In the genomic region with DNA sequence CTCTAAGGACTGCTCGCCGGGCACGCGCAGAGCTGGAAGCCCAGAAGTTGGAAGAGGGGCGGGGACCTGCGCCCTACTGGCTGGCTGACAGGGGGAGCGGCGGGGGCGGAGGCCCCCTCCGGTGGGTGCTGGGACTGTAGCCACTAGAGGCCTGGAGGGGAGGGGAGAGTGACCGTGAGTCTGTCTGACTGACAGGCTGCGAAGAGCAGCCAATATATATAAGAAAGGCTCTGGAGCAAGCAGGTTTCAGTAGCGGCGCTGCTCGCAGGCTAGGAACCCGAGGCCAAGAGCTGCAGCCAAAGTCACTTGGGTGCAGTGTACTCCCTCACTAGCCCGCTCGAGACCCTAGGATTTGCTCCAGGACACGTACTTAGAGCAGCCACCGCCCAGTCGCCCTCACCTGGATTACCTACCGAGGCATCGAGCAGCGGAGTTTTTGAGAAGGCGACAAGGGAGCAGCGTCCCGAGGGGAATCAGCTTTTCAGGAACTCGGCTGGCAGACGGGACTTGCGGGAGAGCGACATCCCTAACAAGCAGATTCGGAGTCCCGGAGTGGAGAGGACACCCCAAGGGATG, we compare ENCODE assay signal across 8 mouse cellular contexts. TPM values are rescaled to one million over a fixed set of nuclear protein-coding genes. Genes with fewer than 3 reads are reported as not detected.
DNase-seq lines count a peak whose midpoint lies in the region; ATAC-seq and TF ChIP-seq lines count a peak whose summit lies in the region.

A gene (plus strand): TSS at position 217 of the 576 bp plus-strand sequence.

- H3K4me1 ChIP-seq in thymus, adult 2 months (replicated peaks; ENCODE audit: control insufficient read depth, insufficient read depth, low read length) = peaks cover 34% of the 10 kb centered on the region
- H3K4me1 ChIP-seq in heart, embryonic 13.5 days = peaks cover 79% of the 10 kb centered on the region
- H3K4me1 ChIP-seq in kidney, embryonic 15.5 days = peaks cover 77% of the 10 kb centered on the region
- peaks cover 61% of the 10 kb centered on the region for H3K4me1 ChIP-seq in stomach, embryonic 15.5 days

- H3K9me3 ChIP-seq in heart, embryonic 13.5 days = no peaks in the 10 kb centered on the region
- H3K9me3 ChIP-seq in kidney, embryonic 15.5 days (replicated peaks) = no peaks in the 10 kb centered on the region
- H3K9me3 ChIP-seq in stomach, embryonic 15.5 days = no peaks in the 10 kb centered on the region

- peaks cover 19% of the 10 kb centered on the region; the same call in 1 of the 2 replicates for H3K27me3 ChIP-seq in thymus, adult 2 months (ENCODE audit: control insufficient read depth, insufficient read depth, low read length)
- H3K27me3 ChIP-seq in heart, embryonic 13.5 days (replicated peaks) = peaks cover 99% of the 10 kb centered on the region
- peaks cover 96% of the 10 kb centered on the region for H3K27me3 ChIP-seq in kidney, embryonic 15.5 days
- H3K27me3 ChIP-seq in stomach, embryonic 15.5 days (replicated peaks) = peaks cover 76% of the 10 kb centered on the region

- H3K4me3 ChIP-seq in thymus, adult 2 months (ENCODE audit: control insufficient read depth, insufficient read depth, low read length) = peak within 1 kb of the TSS; percentile 19
- H3K4me3 ChIP-seq in heart, embryonic 13.5 days = peak within 1 kb of the TSS; percentile 70
- H3K4me3 ChIP-seq in kidney, embryonic 15.5 days (replicated peaks) = peak within 1 kb of the TSS; percentile 52
- peak within 1 kb of the TSS; percentile 52 for H3K4me3 ChIP-seq in stomach, embryonic 15.5 days (replicated peaks)

- no peak for TF ChIP-seq CTCF in thymus, adult 2 months (IDR thresholded peaks at IDR 0.05; ENCODE audit: borderline replicate concordance, control insufficient read depth, extremely low read depth, insufficient read depth, low read length, poor library complexity)

- ATAC-seq in heart, embryonic 13.5 days (ENCODE audit: extremely low read depth, insufficient number of reproducible peaks, low FRiP score, low TSS enrichment) = peak; percentile 53; the same call in 1 of the 2 replicates
- ATAC-seq in kidney, embryonic 15.5 days (replicated peaks; ENCODE audit: low FRiP score) = peak; percentile 39
- peak; percentile 61 for ATAC-seq in stomach, embryonic 15.5 days (ENCODE audit: insufficient read depth, low FRiP score, low read depth)

- 2% methylated on average over 33 of the region's 33 CpGs for WGBS in thymus, adult 2 months
- under 1% methylated on average over 33 of the region's 33 CpGs for WGBS in heart, embryonic 13.5 days
- under 1% methylated on average over 33 of the region's 33 CpGs for WGBS in kidney, embryonic 15.5 days
- 1% methylated on average over 33 of the region's 33 CpGs for WGBS in stomach, embryonic 15.5 days

- peak within 1 kb of the TSS; percentile 87 for H3K4me2 ChIP-seq in heart, embryonic 13.5 days
- H3K4me2 ChIP-seq in kidney, embryonic 15.5 days = peak within 1 kb of the TSS; percentile 85
- H3K4me2 ChIP-seq in stomach, embryonic 15.5 days = peak within 1 kb of the TSS; percentile 96

- no peak for TF ChIP-seq POLR2A in thymus, adult 2 months (IDR thresholded peaks at IDR 0.05; ENCODE audit: control insufficient read depth, extremely low read depth, insufficient read depth, low read length, poor library complexity)

- peak within 1 kb of the TSS; percentile 83 for H3K9ac ChIP-seq in heart, embryonic 13.5 days
- peak within 1 kb of the TSS; percentile 45 for H3K9ac ChIP-seq in kidney, embryonic 15.5 days
- H3K9ac ChIP-seq in stomach, embryonic 15.5 days = peak within 1 kb of the TSS; percentile 37

- H3K27ac ChIP-seq in thymus, adult 2 months (ENCODE audit: control insufficient read depth, insufficient read depth, low read length) = no peak within 1 kb of the TSS
- peak within 1 kb of the TSS; percentile 69 for H3K27ac ChIP-seq in heart, embryonic 13.5 days (replicated peaks)
- H3K27ac ChIP-seq in kidney, embryonic 15.5 days = peak within 1 kb of the TSS; percentile 23
- H3K27ac ChIP-seq in stomach, embryonic 15.5 days = peak within 1 kb of the TSS; percentile 61

- no peak for DNase-seq in thymus, adult 2 months
- DNase-seq in thymus, postnatal 36 days = no peak
- peak; percentile 59 for DNase-seq in embryo, embryonic 10 days (ENCODE audit: low spot score)
- DNase-seq in lung, postnatal 14 days = peak; percentile 79
- DNase-seq in frontal cortex, postnatal 25 days (ENCODE audit: low spot score in 2 of 2) = no peak

- no peaks in the 10 kb centered on the region for H3K36me3 ChIP-seq in thymus, adult 2 months (ENCODE audit: control insufficient read depth, insufficient read depth, low read length)
- H3K36me3 ChIP-seq in heart, embryonic 13.5 days = peaks cover 3% of the 10 kb centered on the region; the same call in 1 of the 2 replicates
- H3K36me3 ChIP-seq in kidney, embryonic 15.5 days = no peaks in the 10 kb centered on the region
- no peaks in the 10 kb centered on the region for H3K36me3 ChIP-seq in stomach, embryonic 15.5 days

RNA-seq across cellular contexts. Expression of the gene that starts here (rescaled TPM):
- 17.6 and 18.9 TPM in 2 replicates for polyA plus RNA-seq in thymus, adult 2 months (2012; rRNA removed)
- polyA plus RNA-seq in heart, embryonic 13.5 days (2015; fragmentation: Nextera tagmentation; extraction: Ambion mirVana) = 7.7 and 8.7 TPM in 2 replicates
- polyA plus RNA-seq in kidney, embryonic 15.5 days (2015; fragmentation: Nextera tagmentation; extraction: Ambion mirVana) = 9.9 and 10.5 TPM in 2 replicates
- polyA plus RNA-seq in stomach, embryonic 15.5 days (2015; fragmentation: Nextera tagmentation; extraction: Ambion mirVana) = 7.0 and 8.7 TPM in 2 replicates

Comparison
In these comparisons a context has a peak if more than half of its experiments do, and no peak if none do; other contexts are left out.
1. DNase-seq: peak in embryo, embryonic 10 days (single experiment) and lung, postnatal 14 days (single experiment); none in thymus, adult 2 months (single experiment), thymus, postnatal 36 days (0 of 2) and frontal cortex, postnatal 25 days (0 of 2).
2. H3K4me3 ChIP-seq: peak in every context shown above with its lines; median percentile 70 in heart, embryonic 13.5 days; 52 in kidney, embryonic 15.5 days; 52 in stomach, embryonic 15.5 days; 19 in thymus, adult 2 months.
3. Peak in every context shown above with its lines, with median percentiles within 50 percentile points of each other: ATAC-seq, H3K4me2 ChIP-seq and H3K9ac ChIP-seq.